Mouse (Mus musculus) B cell, adult (primary cell): ENCODE results near the gene Olfr1298. TPM values are rescaled to one million over a fixed set of nuclear protein-coding genes. Genes with fewer than 3 reads are reported as not detected.

Source experiments
- total RNA-seq: library from RNA; stranded (reverse); gene quantifications from 4 replicates; pipeline ENCODE4 v1.2.4, GENCODE M21; 2023; ENCODE audit not compliant: inconsistent age

Olfr1298 gene
- total RNA-seq: not detected in 4 replicates

GRCm38 (mm10) chr2:111649101-111649500, at the start of gene Olfr1298:
TSS of gene Olfr1298 (minus strand) at chr2:111649201.

GRCm38 (mm10) chr2:111661119-111661518, 12.1 kb upstream of the Olfr1298 start, which contains the start of gene Olfr1299:
TSS of gene Olfr1299 (plus strand) at chr2:111661419.

GRCm38 (mm10) chr2:111626397-111626796, 22.6 kb downstream of the Olfr1298 start, which contains the start of gene Olfr1297:
TSS of gene Olfr1297 (minus strand) at chr2:111626497.

Other genes starting within 250 kb of the Olfr1298 start
- not detected in 4 replicates for gene Olfr1286, start 226.1 kb downstream of the Olfr1298 start, total RNA-seq
- not detected in 4 replicates for gene Olfr1287, start 200.1 kb downstream of the Olfr1298 start, total RNA-seq
- not detected in 4 replicates for gene Olfr1288, start 175.1 kb downstream of the Olfr1298 start, total RNA-seq
- not detected in 4 replicates for gene Olfr1289, start 168.4 kb downstream of the Olfr1298 start, total RNA-seq
- gene Olfr1290, start 155.4 kb downstream of the Olfr1298 start, total RNA-seq: not detected in 4 replicates
- gene Olfr1291-ps1, start 152.0 kb downstream of the Olfr1298 start, total RNA-seq: not detected in 4 replicates
- not detected in 4 replicates for gene Olfr1293-ps, start 124.0 kb downstream of the Olfr1298 start, total RNA-seq
- not detected in 4 replicates for gene Olfr1294, start 108.9 kb downstream of the Olfr1298 start, total RNA-seq
- not detected in 4 replicates for gene Olfr1295, start 79.5 kb downstream of the Olfr1298 start, total RNA-seq
- not detected in 4 replicates for gene Olfr1297, start 22.7 kb downstream of the Olfr1298 start, total RNA-seq
- not detected in 4 replicates for gene Olfr1299, start 12.2 kb upstream of the Olfr1298 start, total RNA-seq
- not detected in 4 replicates for gene Olfr1301, start 101.8 kb upstream of the Olfr1298 start, total RNA-seq
- gene Olfr1302, start 128.2 kb upstream of the Olfr1298 start, total RNA-seq: not detected in 4 replicates
- not detected in 4 replicates for gene Olfr1303, start 171.1 kb upstream of the Olfr1298 start, total RNA-seq
- not detected in 4 replicates for gene Olfr1305, start 227.9 kb upstream of the Olfr1298 start, total RNA-seq